ENCODE assay signal across 31 mouse cellular contexts in the genomic region with DNA sequence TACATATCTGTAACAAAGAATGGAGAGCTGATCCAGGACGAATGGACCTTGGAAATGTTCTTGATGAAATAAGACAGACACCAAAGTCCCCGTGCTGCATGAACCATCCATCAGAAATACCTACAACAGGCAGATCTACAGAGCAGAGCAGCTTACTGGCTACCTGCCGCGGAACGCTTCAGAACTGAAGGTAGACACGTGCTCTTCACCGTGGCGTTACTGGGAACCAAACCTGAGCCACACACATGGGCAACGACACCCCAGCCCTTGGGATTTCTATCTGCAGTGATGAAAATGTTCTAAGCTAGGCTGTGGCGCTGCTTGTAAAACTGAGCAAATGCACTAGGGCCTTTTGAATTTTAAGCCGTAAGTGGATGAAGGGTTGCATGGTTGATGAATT.
"Had no signal": no experiment of that assay in that cellular context is flagged by ENCODE, and none has a peak within 500 bp of the region (broad histone marks: within the 10 kb centered on the region; RNA-seq: fewer than 3 reads in every experiment).

No protein-coding gene starts in this region.

- H3K27me3 ChIP-seq: limb, embryonic 12.5 days; limb, embryonic 13.5 days; limb, embryonic 15.5 days; liver, embryonic 13.5 days; liver, embryonic 15.5 days; lung, embryonic 15.5 days; megakaryocyte, embryonic 14.5 days; midbrain, embryonic 15.5 days had no signal

- H3K4me3 ChIP-seq: left cerebral cortex, adult 2 months; limb, embryonic 10.5 days; limb, embryonic 12.5 days; limb, embryonic 13.5 days; limb, embryonic 15.5 days; liver, embryonic 13.5 days; liver, embryonic 15.5 days; lung, embryonic 15.5 days; megakaryocyte, embryonic 14.5 days; midbrain, embryonic 10.5 days; midbrain, embryonic 12.5 days; midbrain, embryonic 13.5 days; midbrain, embryonic 15.5 days; myocyte; neural tube, embryonic 12.5 days; neural tube, embryonic 13.5 days had no signal

- H3K9ac ChIP-seq: limb, embryonic 12.5 days; limb, embryonic 13.5 days; limb, embryonic 15.5 days; liver, embryonic 13.5 days; liver, embryonic 14.5 days; liver, embryonic 15.5 days; liver, postnatal 0 days; lung, embryonic 14.5 days; lung, embryonic 15.5 days; midbrain, embryonic 12.5 days; midbrain, embryonic 13.5 days; midbrain, embryonic 15.5 days; neural tube, embryonic 12.5 days; neural tube, embryonic 13.5 days had no signal

- DNase-seq: left cerebral cortex, postnatal 4 days; liver, postnatal 0 days; lung, adult 18-20 months; lung, adult 2 months; lung, embryonic 14.5 days; lung, postnatal 10 days; lung, postnatal 14 days; lung, postnatal 36 days; lung, postnatal 4 days; midbrain, embryonic 14.5 days had no signal

- H3K36me3 ChIP-seq: limb, embryonic 10.5 days; limb, embryonic 12.5 days; limb, embryonic 13.5 days; limb, embryonic 15.5 days; liver, embryonic 13.5 days; liver, embryonic 15.5 days; lung, embryonic 15.5 days; midbrain, embryonic 10.5 days; midbrain, embryonic 12.5 days; midbrain, embryonic 13.5 days; midbrain, embryonic 15.5 days; neural tube, embryonic 12.5 days; neural tube, embryonic 13.5 days had no signal

- H3K4me2 ChIP-seq: limb, embryonic 12.5 days; limb, embryonic 13.5 days; limb, embryonic 15.5 days; liver, embryonic 15.5 days; lung, embryonic 14.5 days; lung, embryonic 15.5 days; midbrain, embryonic 11.5 days; midbrain, embryonic 12.5 days; midbrain, embryonic 13.5 days; midbrain, embryonic 15.5 days; neural tube, embryonic 12.5 days; neural tube, embryonic 13.5 days had no signal

- H3K9me3 ChIP-seq: limb, embryonic 10.5 days; limb, embryonic 12.5 days; limb, embryonic 13.5 days; limb, embryonic 15.5 days; liver, embryonic 13.5 days; liver, embryonic 15.5 days; lung, embryonic 15.5 days; megakaryocyte, embryonic 14.5 days; midbrain, embryonic 10.5 days; midbrain, embryonic 12.5 days; midbrain, embryonic 13.5 days; midbrain, embryonic 15.5 days; neural tube, embryonic 12.5 days; neural tube, embryonic 13.5 days had no signal

- ATAC-seq: lung, postnatal 0 days; midbrain, embryonic 13.5 days; midbrain, embryonic 15.5 days; midbrain, embryonic 16.5 days had no signal

- H3K27ac ChIP-seq: left cerebral cortex, adult 2 months; limb, embryonic 10.5 days; limb, embryonic 12.5 days; limb, embryonic 13.5 days; limb, embryonic 15.5 days; liver, embryonic 14.5 days; lung, embryonic 15.5 days; macrophage; midbrain, embryonic 10.5 days; midbrain, embryonic 12.5 days; midbrain, embryonic 13.5 days; midbrain, embryonic 15.5 days; neural tube, embryonic 12.5 days; neural tube, embryonic 13.5 days had no signal
